Mouse (Mus musculus): ENCODE data around the gene Atp8b4. TPM values are rescaled to one million over a fixed set of nuclear protein-coding genes. Genes with fewer than 3 reads are reported as not detected.
"Not testable (repeated sequence)": the region's sequence is repeated elsewhere in the genome, so short reads cannot be mapped to it uniquely, and the experiment has no call there.

Atp8b4 gene
- polyA plus RNA-seq, 1 experiment from 2014 or later: not detected

- WGBS: 56% methylated on average over 5 of the region's 5 CpGs
- H3K4me2 ChIP-seq (ENCODE audit: low read length); H3K27me3 ChIP-seq (replicated peaks; ENCODE audit: control insufficient read depth, insufficient read depth, low read length); H3K9me3 ChIP-seq (ENCODE audit: control insufficient read depth, low read length); H3K4me3 ChIP-seq (replicated peaks; ENCODE audit: low read length); H3K9ac ChIP-seq (replicated peaks; ENCODE audit: low read depth, low read length); H3K36me3 ChIP-seq (ENCODE audit: control insufficient read depth, insufficient read depth); ATAC-seq; H3K27ac ChIP-seq (ENCODE audit: low read length); H3K4me1 ChIP-seq (replicated peaks; ENCODE audit: control insufficient read depth, insufficient read depth, low read length): not testable (repeated sequence)
These were observed 22.7 kb upstream of the Atp8b4 start for GRCm38 (mm10) chr2:126523101-126523745.

GRCm38 (mm10) chr2:126522056-126522455 is 21.6 kb upstream of the Atp8b4 start:
- no peaks in the 10 kb centered on the region for H3K4me1 ChIP-seq (replicated peaks; ENCODE audit: control insufficient read depth, insufficient read depth, low read length)
- no peak overlapping the region for H3K27ac ChIP-seq (ENCODE audit: low read length)
- no peaks in the 10 kb centered on the region for H3K27me3 ChIP-seq (replicated peaks; ENCODE audit: control insufficient read depth, insufficient read depth, low read length)
- no peak overlapping the region for H3K4me2 ChIP-seq (ENCODE audit: low read length)
- no peaks in the 10 kb centered on the region for H3K36me3 ChIP-seq (ENCODE audit: control insufficient read depth, insufficient read depth)
- 54% methylated on average over 8 of the region's 8 CpGs for WGBS
- H3K9me3 ChIP-seq (ENCODE audit: control insufficient read depth, low read length): no peaks in the 10 kb centered on the region
- H3K9ac ChIP-seq (replicated peaks; ENCODE audit: low read depth, low read length): no peak overlapping the region
- ATAC-seq: no peak
- no peak overlapping the region for H3K4me3 ChIP-seq (replicated peaks; ENCODE audit: low read length)

GRCm38 (mm10) chr2:126521471-126521870 is 21.0 kb upstream of the Atp8b4 start:
- Histone ChIP-seq H3K9ac (replicated peaks; ENCODE audit: low read depth, low read length) (no peak overlapping the region), H3K27ac (ENCODE audit: low read length) (no peak overlapping the region), H3K36me3 (ENCODE audit: control insufficient read depth, insufficient read depth) (no peaks in the 10 kb centered on the region), H3K4me2 (ENCODE audit: low read length) (no peak overlapping the region), H3K27me3 (replicated peaks; ENCODE audit: control insufficient read depth, insufficient read depth, low read length) (no peaks in the 10 kb centered on the region), H3K4me3 (replicated peaks; ENCODE audit: low read length) (no peak overlapping the region), H3K4me1 (replicated peaks; ENCODE audit: control insufficient read depth, insufficient read depth, low read length) (no peaks in the 10 kb centered on the region), H3K9me3 (ENCODE audit: control insufficient read depth, low read length) (no peaks in the 10 kb centered on the region)
- ATAC-seq: 0 out of 2 replicates have a peak, but pooled peaks have one; percentile 12
- WGBS: 82% methylated on average over 10 of the region's 10 CpGs

GRCm38 (mm10) chr2:126520828-126521227 is 20.4 kb upstream of the Atp8b4 start:
- H3K4me2 ChIP-seq (ENCODE audit: low read length): no peak overlapping the region
- no peaks in the 10 kb centered on the region for H3K36me3 ChIP-seq (ENCODE audit: control insufficient read depth, insufficient read depth)
- no peak overlapping the region for H3K4me3 ChIP-seq (replicated peaks; ENCODE audit: low read length)
- H3K4me1 ChIP-seq (replicated peaks; ENCODE audit: control insufficient read depth, insufficient read depth, low read length): no peaks in the 10 kb centered on the region
- H3K27ac ChIP-seq (ENCODE audit: low read length): no peak overlapping the region
- no peak overlapping the region for H3K9ac ChIP-seq (replicated peaks; ENCODE audit: low read depth, low read length)
- ATAC-seq: peak; percentile 76
- 13% methylated on average over 7 of the region's 7 CpGs for WGBS
- no peaks in the 10 kb centered on the region for H3K27me3 ChIP-seq (replicated peaks; ENCODE audit: control insufficient read depth, insufficient read depth, low read length)
- H3K9me3 ChIP-seq (ENCODE audit: control insufficient read depth, low read length): no peaks in the 10 kb centered on the region

- H3K4me1 ChIP-seq (replicated peaks; ENCODE audit: control insufficient read depth, insufficient read depth, low read length): no peaks in the 10 kb centered on the region
- no peaks in the 10 kb centered on the region for H3K9me3 ChIP-seq (ENCODE audit: control insufficient read depth, low read length)
- no peak for ATAC-seq
- H3K27me3 ChIP-seq (replicated peaks; ENCODE audit: control insufficient read depth, insufficient read depth, low read length): no peaks in the 10 kb centered on the region
- H3K36me3 ChIP-seq (ENCODE audit: control insufficient read depth, insufficient read depth): no peaks in the 10 kb centered on the region
- H3K9ac ChIP-seq (replicated peaks; ENCODE audit: low read depth, low read length): no peak overlapping the region
- WGBS: 73% methylated on average over 11 of the region's 11 CpGs
- H3K4me3 ChIP-seq (replicated peaks; ENCODE audit: low read length): no peak overlapping the region
- no peak overlapping the region for H3K4me2 ChIP-seq (ENCODE audit: low read length)
- no peak overlapping the region for H3K27ac ChIP-seq (ENCODE audit: low read length)
These were observed 19.6 kb upstream of the Atp8b4 start for GRCm38 (mm10) chr2:126519872-126520581.

- no peak for ATAC-seq
- no peaks in the 10 kb centered on the region for H3K27me3 ChIP-seq (replicated peaks; ENCODE audit: control insufficient read depth, insufficient read depth, low read length)
- H3K9me3 ChIP-seq (ENCODE audit: control insufficient read depth, low read length): no peaks in the 10 kb centered on the region
- H3K36me3 ChIP-seq (ENCODE audit: control insufficient read depth, insufficient read depth): no peaks in the 10 kb centered on the region
- no peak overlapping the region for H3K4me3 ChIP-seq (replicated peaks; ENCODE audit: low read length)
- WGBS: 74% methylated on average over 6 of the region's 6 CpGs
- H3K27ac ChIP-seq (ENCODE audit: low read length): no peak overlapping the region
- no peak overlapping the region for H3K4me2 ChIP-seq (ENCODE audit: low read length)
- H3K4me1 ChIP-seq (replicated peaks; ENCODE audit: control insufficient read depth, insufficient read depth, low read length): no peaks in the 10 kb centered on the region
- no peak overlapping the region for H3K9ac ChIP-seq (replicated peaks; ENCODE audit: low read depth, low read length)
These were observed 14.8 kb upstream of the Atp8b4 start for GRCm38 (mm10) chr2:126515069-126515826.

GRCm38 (mm10) chr2:126508228-126508627 is 7.8 kb upstream of the Atp8b4 start:
- H3K36me3 ChIP-seq (ENCODE audit: control insufficient read depth, insufficient read depth): no peaks in the 10 kb centered on the region
- no peak for ATAC-seq
- 61% methylated on average over 1 of the region's 1 CpGs for WGBS

GRCm38 (mm10) chr2:126507477-126507876 is 7.0 kb upstream of the Atp8b4 start:
- H3K9me3 ChIP-seq (ENCODE audit: control insufficient read depth, low read length): no peaks in the 10 kb centered on the region
- WGBS: 96% methylated on average over 5 of the region's 5 CpGs

More at GRCm38 (mm10) chr2:126508228-126508627, 7.8 kb upstream of the Atp8b4 start:
- H3K27ac ChIP-seq (ENCODE audit: low read length): no peak overlapping the region
- no peak overlapping the region for H3K9ac ChIP-seq (replicated peaks; ENCODE audit: low read depth, low read length)
- no peaks in the 10 kb centered on the region for H3K4me1 ChIP-seq (replicated peaks; ENCODE audit: control insufficient read depth, insufficient read depth, low read length)
- H3K27me3 ChIP-seq (replicated peaks; ENCODE audit: control insufficient read depth, insufficient read depth, low read length): no peaks in the 10 kb centered on the region
- no peaks in the 10 kb centered on the region for H3K9me3 ChIP-seq (ENCODE audit: control insufficient read depth, low read length)
- H3K4me2 ChIP-seq (ENCODE audit: low read length): no peak overlapping the region
- no peak overlapping the region for H3K4me3 ChIP-seq (replicated peaks; ENCODE audit: low read length)

GRCm38 (mm10) chr2:126505156-126505555 is 4.7 kb upstream of the Atp8b4 start:
- H3K4me3 ChIP-seq (replicated peaks; ENCODE audit: low read length): no peak overlapping the region
- 83% methylated on average over 1 of the region's 1 CpGs for WGBS
- H3K9me3 ChIP-seq (ENCODE audit: control insufficient read depth, low read length): no peaks in the 10 kb centered on the region
- no peaks in the 10 kb centered on the region for H3K36me3 ChIP-seq (ENCODE audit: control insufficient read depth, insufficient read depth)
- no peak for ATAC-seq
- H3K27me3 ChIP-seq (replicated peaks; ENCODE audit: control insufficient read depth, insufficient read depth, low read length): no peaks in the 10 kb centered on the region
- H3K4me2 ChIP-seq (ENCODE audit: low read length): no peak overlapping the region
- no peaks in the 10 kb centered on the region for H3K4me1 ChIP-seq (replicated peaks; ENCODE audit: control insufficient read depth, insufficient read depth, low read length)
- H3K9ac ChIP-seq (replicated peaks; ENCODE audit: low read depth, low read length): no peak overlapping the region
- H3K27ac ChIP-seq (ENCODE audit: low read length): no peak overlapping the region

More at GRCm38 (mm10) chr2:126507477-126507876, 7.0 kb upstream of the Atp8b4 start:
- Histone ChIP-seq H3K9ac (replicated peaks; ENCODE audit: low read depth, low read length) (no peak overlapping the region), H3K36me3 (ENCODE audit: control insufficient read depth, insufficient read depth) (no peaks in the 10 kb centered on the region), H3K27ac (ENCODE audit: low read length) (no peak overlapping the region), H3K27me3 (replicated peaks; ENCODE audit: control insufficient read depth, insufficient read depth, low read length) (no peaks in the 10 kb centered on the region), H3K4me3 (replicated peaks; ENCODE audit: low read length) (no peak overlapping the region), H3K4me2 (ENCODE audit: low read length) (no peak overlapping the region), H3K4me1 (replicated peaks; ENCODE audit: control insufficient read depth, insufficient read depth, low read length) (no peaks in the 10 kb centered on the region)
- ATAC-seq: no peak
